Mouse (Mus musculus) MEL (cell line): ENCODE measurements around the gene Insig1.

Source experiments
- CTCF ChIP-seq, 3 experiments: IDR thresholded peaks in 2 of 3; conservative IDR thresholded peaks in 1 of 3; 2 replicates each; pipeline ENCODE4 v1.5.1; 2011 to 2012; ENCODE audit warnings: low read length in 3 of 3, low read depth in 2 of 3, mild to moderate bottlenecking in 2 of 3, improper control_type of control experiment in 1 of 3, inconsistent platforms in 1 of 3, mixed read lengths in 1 of 3, moderate library complexity in 1 of 3; ENCODE audit not compliant: control insufficient read depth in 1 of 3, insufficient read depth in 1 of 3, poor library complexity in 1 of 3, severe bottlenecking in 1 of 3
- GABPA ChIP-seq: IDR thresholded peaks from 2 replicates; pipeline ENCODE4 v1.6.1; 2012; ENCODE audit warnings: low read depth, mild to moderate bottlenecking, inconsistent platforms, low read length, improper control_type of control experiment, moderate library complexity
- POLR2AphosphoS2 ChIP-seq: IDR thresholded peaks from 2 replicates; pipeline ENCODE4 v1.6.1; 2011; ENCODE audit warnings: low read length, improper control_type of control experiment
- TAL1 ChIP-seq: IDR thresholded peaks from 2 replicates; pipeline ENCODE4 v1.6.1; 2012; ENCODE audit warnings: mild to moderate bottlenecking, inconsistent platforms, low read length, moderate library complexity, mixed read lengths

DNA sequence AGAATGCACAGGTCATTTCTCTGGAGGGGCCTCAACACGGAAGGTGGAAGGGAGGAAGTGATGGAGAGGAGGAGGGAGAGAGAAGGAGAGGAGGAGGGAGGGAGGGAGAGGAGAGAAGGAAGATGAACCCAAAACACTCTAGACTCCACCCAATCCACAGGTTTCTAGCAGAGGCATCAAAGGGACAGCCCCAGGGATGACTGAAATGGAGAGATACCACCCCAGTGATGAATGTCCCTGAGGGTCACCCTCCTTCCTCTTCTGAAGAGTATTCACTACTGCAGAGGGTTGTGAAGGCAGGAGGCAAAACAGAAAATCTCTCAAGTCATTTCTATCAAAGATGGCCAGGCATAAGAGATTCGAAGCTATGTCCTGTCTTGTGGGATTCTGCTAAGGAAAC, 10.0 kb downstream of the Insig1 start:
- TF ChIP-seq CTCF (IDR thresholded peaks at IDR 0.05 in 2 of 3, conservative IDR thresholded peaks at IDR 0.05 in 1 of 3; ENCODE audit: control insufficient read depth in 1 of 3, insufficient read depth in 1 of 3, low read depth in 2 of 3, low read length in 3 of 3, poor library complexity in 1 of 3, severe bottlenecking in 1 of 3) (no peak), GABPA (no peak), POLR2AphosphoS2 (no peak), TAL1 (no peak)
